Comparison of ENCODE assay signal across 25 mouse cellular contexts in the genomic region with DNA sequence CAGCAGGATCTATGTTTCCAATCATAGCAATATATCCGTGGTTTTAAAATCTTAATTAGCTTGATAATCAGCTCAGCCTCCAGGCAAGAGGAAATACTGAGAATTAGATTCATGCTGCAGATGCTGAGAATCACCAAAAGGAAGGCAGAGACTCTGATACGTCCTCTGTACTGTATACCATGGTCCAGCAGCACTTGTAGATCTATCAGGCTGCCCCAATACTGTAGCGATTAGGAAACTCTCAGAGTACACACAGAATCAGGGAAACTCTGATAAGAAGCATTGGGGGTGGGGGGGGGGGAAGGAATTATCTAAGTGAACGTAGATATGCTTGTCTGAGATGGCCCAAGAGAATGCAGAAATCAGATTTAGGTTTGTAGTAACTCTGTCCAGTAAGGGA.
"Had no signal": no experiment of that assay in that cellular context is flagged by ENCODE, and none has a peak within 500 bp of the region (broad histone marks: within the 10 kb centered on the region; RNA-seq: fewer than 3 reads in every experiment).

No protein-coding gene starts in this region.

- ATAC-seq: hindbrain, embryonic 16.5 days; inflammation-experienced regulatory T-cells, adult 6 months; intestine, embryonic 15.5 days; intestine, postnatal 0 days had no signal

- DNase-seq: gastrocnemius, adult 2 months; gastrocnemius, postnatal 10 days; gastrocnemius, postnatal 25 days; heart, adult 18-20 months; heart, postnatal 10 days; heart, postnatal 4 days; kidney, adult 18-20 months; kidney, adult 8-10 months; kidney, postnatal 10 days; kidney, postnatal 25 days; kidney, postnatal 4 days; liver had no signal

- H3K4me3 ChIP-seq: gastrocnemius, adult 2 months; heart, embryonic 10.5 days; hindbrain, embryonic 10.5 days; hindbrain, embryonic 12.5 days; intestine, embryonic 15.5 days; layer of hippocampus, adult 2 months; left cerebral cortex, adult 2 months; limb, embryonic 10.5 days; limb, embryonic 12.5 days had no signal

- H3K4me2 ChIP-seq: hindbrain, embryonic 12.5 days; hindbrain, embryonic 14.5 days; intestine, embryonic 15.5 days; limb, embryonic 12.5 days; liver, embryonic 11.5 days had no signal

- H3K4me1 ChIP-seq: hindbrain, embryonic 10.5 days; hindbrain, embryonic 12.5 days; intestine, embryonic 15.5 days; limb, embryonic 10.5 days; limb, embryonic 12.5 days had no signal

- H3K9ac ChIP-seq: hindbrain, embryonic 12.5 days; hindbrain, embryonic 14.5 days; intestine, embryonic 15.5 days; limb, embryonic 12.5 days had no signal

- H3K27me3 ChIP-seq: hindbrain, embryonic 12.5 days; intestine, embryonic 15.5 days; limb, embryonic 12.5 days had no signal

- H3K9me3 ChIP-seq: heart, embryonic 10.5 days; hindbrain, embryonic 10.5 days; hindbrain, embryonic 12.5 days; intestine, embryonic 15.5 days; limb, embryonic 10.5 days; limb, embryonic 12.5 days had no signal

- H3K36me3 ChIP-seq: heart, embryonic 10.5 days; hindbrain, embryonic 10.5 days; hindbrain, embryonic 12.5 days; intestine, embryonic 15.5 days; limb, embryonic 10.5 days had no signal

- H3K27ac ChIP-seq: gastrocnemius, adult 2 months; heart, embryonic 10.5 days; hindbrain, embryonic 10.5 days; hindbrain, embryonic 12.5 days; hindbrain, embryonic 14.5 days; intestine, embryonic 15.5 days; layer of hippocampus, adult 2 months; left cerebral cortex, adult 2 months; limb, embryonic 10.5 days; limb, embryonic 12.5 days had no signal
